Mouse (Mus musculus) liver, postnatal 0 days (tissue): ENCODE measurements around the gene Zgpat.

Experiments
- CTCF ChIP-seq: sonication (generic); IDR thresholded peaks from 2 replicates; pipeline ENCODE4 v1.5.1; 2016; ENCODE audit warnings: antibody characterized with exemption, low read depth
- EP300 ChIP-seq: IDR thresholded peaks from 2 replicates; pipeline ENCODE4 v1.6.1; 2016; ENCODE audit warnings: antibody characterized with exemption, low read depth, mild to moderate bottlenecking

- no peak for TF ChIP-seq EP300
- TF ChIP-seq CTCF, result no peak
These were observed 21.2 kb downstream of the Zgpat start for GRCm38 (mm10) chr2:181385885-181386284.
